19 mouse cellular contexts compared by ENCODE assay signal in genomic region chr15:84950053-84950452, GRCm38 (mm10). TPM values are rescaled to one million over a fixed set of nuclear protein-coding genes. Genes with fewer than 3 reads are reported as not detected.
DNase-seq lines count a peak whose midpoint lies in the region; ATAC-seq lines count a peak whose summit lies in the region.
"Had no signal": no experiment of that assay in that cellular context is flagged by ENCODE, and none has a peak within 500 bp of the region (broad histone marks: within the 10 kb centered on the region; RNA-seq: fewer than 3 reads in every experiment).

No protein-coding gene starts in this region.

- ATAC-seq in frontal cortex, adult (ENCODE audit: low TSS enrichment): peak; percentile 72
- ATAC-seq: forebrain, embryonic 15.5 days; inflammation-experienced regulatory T-cells, adult 6 months had no signal

- DNase-seq in frontal cortex, postnatal 14 days (ENCODE audit: low spot score in 2 of 2): no peak
- peak; percentile 70 for DNase-seq in left cerebral cortex, adult 11 months (ENCODE audit: low spot score)
- DNase-seq in left cerebral cortex, postnatal 10 days (ENCODE audit: extremely low spot score in 1 of 2, low spot score in 2 of 2): no peak
- DNase-seq in left cerebral cortex, adult 9 months (ENCODE audit: low spot score in 2 of 2): peak; percentile 68 to 75
- peak; percentile 62 for DNase-seq in telencephalon, adult 2 months (ENCODE audit: low read depth, low spot score)
- no peak for DNase-seq in urinary bladder, postnatal 25 days (ENCODE audit: low spot score)
- no peak for DNase-seq in heart, adult 11 months
- DNase-seq: adrenal gland, postnatal 14 days; cerebellum, adult 11 months; cerebellum, postnatal 14 days; embryo, embryonic 11 days; gastrocnemius, postnatal 36 days; kidney, adult 2 months; kidney, postnatal 10 days; lung, postnatal 4 days; retina, postnatal 1 day had no signal

- intact Hi-C loops in left cerebral cortex, postnatal 10 days (cut with DNase I): no loop called here

RNA-seq across cellular contexts. Expression of gene Nup50, which starts 26.8 kb away (rescaled TPM):
- total RNA-seq in left cerebral cortex, postnatal 10 days (2021): 10 to 100 TPM; 29.1 to 30.8 TPM

RNA-seq across cellular contexts. Expression of gene Gm29666, which starts 30.2 kb away (rescaled TPM):
- 1 to 10 TPM in 1 of 2 experiments, under 1 TPM in 1; 0.91 to 1.5 TPM for total RNA-seq in left cerebral cortex, postnatal 10 days (2021)

RNA-seq across cellular contexts. Expression of gene 5031439G07Rik, which starts 38.3 kb away (rescaled TPM):
- 100 to 1,000 TPM; 128 to 135 TPM for total RNA-seq in left cerebral cortex, postnatal 10 days (2021)

Comparison
In these comparisons a context has a peak if more than half of its experiments do, and no peak if none do; other contexts are left out.
1. DNase-seq: peak in left cerebral cortex, adult 11 months (single experiment), left cerebral cortex, adult 9 months (2 of 2) and telencephalon, adult 2 months (single experiment); none in frontal cortex, postnatal 14 days (0 of 2), left cerebral cortex, postnatal 10 days (0 of 2), urinary bladder, postnatal 25 days (single experiment) and heart, adult 11 months (single experiment).